Comparison of ENCODE assay signal across 8 mouse cellular contexts in the genomic region with DNA sequence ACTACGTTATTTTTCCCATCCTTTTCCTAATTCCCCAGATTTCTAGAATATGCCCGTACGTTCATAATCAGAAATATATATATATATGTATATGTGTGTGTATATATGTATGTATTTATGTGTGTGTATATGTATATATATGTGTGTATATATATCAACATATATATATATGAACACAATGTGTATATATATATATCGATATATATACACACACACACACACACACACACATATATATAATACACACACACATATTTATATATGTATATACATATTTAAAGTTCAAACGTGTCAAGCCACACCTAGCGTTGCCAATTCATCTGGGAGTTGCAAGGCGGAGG. TPM values are rescaled to one million over a fixed set of nuclear protein-coding genes. Genes with fewer than 3 reads are reported as not detected.
DNase-seq lines count a peak whose midpoint lies in the region; ATAC-seq and TF ChIP-seq lines count a peak whose summit lies in the region.

No protein-coding gene starts in this region.

- H3K36me3 ChIP-seq in kidney, embryonic 16.5 days (ENCODE audit: insufficient read depth, low read length) = no peaks in the 10 kb centered on the region
- no peaks in the 10 kb centered on the region for H3K36me3 ChIP-seq in embryonic facial prominence, embryonic 10.5 days (replicated peaks)
- H3K36me3 ChIP-seq in hindbrain, postnatal 0 days (ENCODE audit: insufficient read depth, low read length) = no peaks in the 10 kb centered on the region
- H3K36me3 ChIP-seq in midbrain, postnatal 0 days (ENCODE audit: insufficient read depth, low read length) = no peaks in the 10 kb centered on the region

- ATAC-seq in kidney, embryonic 16.5 days (ENCODE audit: low FRiP score, low TSS enrichment) = no peak
- ATAC-seq in hindbrain, postnatal 0 days = no peak
- peak; percentile 22; the same call in 1 of the 2 replicates for ATAC-seq in midbrain, postnatal 0 days (ENCODE audit: low FRiP score)
- ATAC-seq in activated CD4-positive, CD25-positive, alpha-beta regulatory T cell, adult 4 months = no peak

- peak overlapping the region; percentile 95 for H3K27ac ChIP-seq in kidney, embryonic 16.5 days (ENCODE audit: low read length)
- peak overlapping the region; percentile 88 for H3K27ac ChIP-seq in embryonic facial prominence, embryonic 10.5 days (replicated peaks)
- H3K27ac ChIP-seq in hindbrain, postnatal 0 days = peak overlapping the region; percentile 84
- H3K27ac ChIP-seq in midbrain, postnatal 0 days (ENCODE audit: low read depth, low read length) = peak overlapping the region; percentile 86

- 0 out of 2 replicates have a peak, but pooled peaks cover 3% of the 10 kb centered on the region for H3K4me1 ChIP-seq in kidney, embryonic 16.5 days (ENCODE audit: insufficient read depth, low read length)
- peaks cover 4% of the 10 kb centered on the region; the same call in 1 of the 2 replicates for H3K4me1 ChIP-seq in embryonic facial prominence, embryonic 10.5 days
- no peaks in the 10 kb centered on the region for H3K4me1 ChIP-seq in hindbrain, postnatal 0 days (ENCODE audit: insufficient read depth, low read length)
- H3K4me1 ChIP-seq in midbrain, postnatal 0 days (ENCODE audit: insufficient read depth, low read length) = no peaks in the 10 kb centered on the region

- WGBS in kidney, embryonic 16.5 days = 36% methylated on average over 7 of the region's 7 CpGs
- WGBS in embryonic facial prominence, embryonic 10.5 days = 47% methylated on average over 7 of the region's 7 CpGs
- 36% methylated on average over 7 of the region's 7 CpGs for WGBS in hindbrain, postnatal 0 days
- WGBS in midbrain, postnatal 0 days = 39% methylated on average over 7 of the region's 7 CpGs

- no peaks in the 10 kb centered on the region for H3K27me3 ChIP-seq in kidney, embryonic 16.5 days (ENCODE audit: insufficient read depth, low read length)
- no peaks in the 10 kb centered on the region for H3K27me3 ChIP-seq in embryonic facial prominence, embryonic 10.5 days (replicated peaks; ENCODE audit: low read depth, poor library complexity, severe bottlenecking)
- no peaks in the 10 kb centered on the region for H3K27me3 ChIP-seq in hindbrain, postnatal 0 days (ENCODE audit: insufficient read depth, low read length)
- H3K27me3 ChIP-seq in midbrain, postnatal 0 days (ENCODE audit: insufficient read depth, low read length) = no peaks in the 10 kb centered on the region

- H3K9me3 ChIP-seq in kidney, embryonic 16.5 days (ENCODE audit: low read length) = no peaks in the 10 kb centered on the region
- H3K9me3 ChIP-seq in embryonic facial prominence, embryonic 10.5 days = no peaks in the 10 kb centered on the region
- H3K9me3 ChIP-seq in hindbrain, postnatal 0 days (ENCODE audit: low read length) = no peaks in the 10 kb centered on the region
- H3K9me3 ChIP-seq in midbrain, postnatal 0 days (ENCODE audit: low read length) = no peaks in the 10 kb centered on the region

- peak overlapping the region; percentile 65 for H3K4me2 ChIP-seq in kidney, embryonic 16.5 days (replicated peaks; ENCODE audit: low read depth, low read length)
- peak overlapping the region; percentile 63 for H3K4me2 ChIP-seq in hindbrain, postnatal 0 days (ENCODE audit: low read depth, low read length)
- H3K4me2 ChIP-seq in midbrain, postnatal 0 days (ENCODE audit: low read depth, low read length, poor library complexity, severe bottlenecking) = peak overlapping the region; percentile 59

- TF ChIP-seq CTCF in hindbrain, postnatal 0 days (IDR thresholded peaks at IDR 0.05; ENCODE audit: low read depth) = no peak
- TF ChIP-seq CTCF in midbrain, postnatal 0 days (IDR thresholded peaks at IDR 0.05) = no peak

- no peak for DNase-seq in kidney, postnatal 4 days
- DNase-seq in embryonic facial prominence, embryonic 10.5 days (ENCODE audit: low spot score) = no peak
- DNase-seq in hindbrain, postnatal 0 days (ENCODE audit: low spot score) = no peak
- DNase-seq in midbrain, postnatal 0 days (ENCODE audit: low spot score) = no peak
- no peak for DNase-seq in urinary bladder, adult 2 months (ENCODE audit: low spot score)
- DNase-seq in left cerebral cortex, adult 11 months (ENCODE audit: low spot score) = no peak

- H3K4me3 ChIP-seq in kidney, embryonic 16.5 days (ENCODE audit: low read length) = peak overlapping the region; percentile 67
- peak overlapping the region; percentile 65 for H3K4me3 ChIP-seq in embryonic facial prominence, embryonic 10.5 days
- H3K4me3 ChIP-seq in hindbrain, postnatal 0 days (ENCODE audit: low read length) = peak overlapping the region; percentile 48
- H3K4me3 ChIP-seq in midbrain, postnatal 0 days (ENCODE audit: low read depth, low read length) = peak overlapping the region; percentile 45

- H3K9ac ChIP-seq in kidney, embryonic 16.5 days (replicated peaks; ENCODE audit: low read length) = peak overlapping the region; percentile 75
- H3K9ac ChIP-seq in hindbrain, postnatal 0 days (replicated peaks; ENCODE audit: low read length) = peak overlapping the region; percentile 55; the same call in 1 of the 2 replicates
- peak overlapping the region; percentile 69 for H3K9ac ChIP-seq in midbrain, postnatal 0 days (replicated peaks; ENCODE audit: low read length, poor library complexity, severe bottlenecking)

RNA-seq across cellular contexts. Expression of gene Rab6a, which starts 16.7 kb away (rescaled TPM):
- 88.3 and 91.1 TPM in 2 replicates for polyA plus RNA-seq in kidney, embryonic 16.5 days (2015; fragmentation: Nextera tagmentation; extraction: Ambion mirVana)
- 92.1 and 92.3 TPM in 2 replicates for polyA plus RNA-seq in embryonic facial prominence, embryonic 10.5 days (2016; fragmentation: Nextera tagmentation; extraction: Ambion mirVana)
- 241 and 270 TPM in 2 replicates for total RNA-seq in hindbrain, postnatal 0 days (2014; rRNA removed)
- 323 and 336 TPM in 2 replicates for polyA plus RNA-seq in hindbrain, postnatal 0 days (2015; fragmentation: Nextera tagmentation; extraction: Ambion mirVana)
- total RNA-seq in midbrain, postnatal 0 days (2014; rRNA removed) = 289 and 352 TPM in 2 replicates
- 340 and 363 TPM in 2 replicates for polyA plus RNA-seq in midbrain, postnatal 0 days (2015; fragmentation: Nextera tagmentation; extraction: Ambion mirVana)
- polyA plus RNA-seq in urinary bladder, adult 2 months (2012; rRNA removed) = 72.7 and 84.8 TPM in 2 replicates
- polyA plus RNA-seq in activated CD4-positive, CD25-positive, alpha-beta regulatory T cell, adult 4 months (2017; shearing (Covaris generic)) = 10 to 100 TPM in 1 of 2 experiments, 1 to 10 TPM in 1; 8.7 to 12.6 TPM

RNA-seq across cellular contexts. Expression of gene Mrpl48, which starts 17.6 kb away (rescaled TPM):
- polyA plus RNA-seq in kidney, embryonic 16.5 days (2015; fragmentation: Nextera tagmentation; extraction: Ambion mirVana) = 81.5 and 82.3 TPM in 2 replicates
- 56.6 and 58.2 TPM in 2 replicates for polyA plus RNA-seq in embryonic facial prominence, embryonic 10.5 days (2016; fragmentation: Nextera tagmentation; extraction: Ambion mirVana)
- total RNA-seq in hindbrain, postnatal 0 days (2014; rRNA removed) = 26.8 and 29.8 TPM in 2 replicates
- polyA plus RNA-seq in hindbrain, postnatal 0 days (2015; fragmentation: Nextera tagmentation; extraction: Ambion mirVana) = 97.5 and 100 TPM in 2 replicates
- total RNA-seq in midbrain, postnatal 0 days (2014; rRNA removed) = 33.9 and 47.8 TPM in 2 replicates
- 89.8 and 91.5 TPM in 2 replicates for polyA plus RNA-seq in midbrain, postnatal 0 days (2015; fragmentation: Nextera tagmentation; extraction: Ambion mirVana)
- polyA plus RNA-seq in urinary bladder, adult 2 months (2012; rRNA removed) = 54.3 TPM in 2 replicates
- 10 to 100 TPM; 60.1 to 76.0 TPM for polyA plus RNA-seq in activated CD4-positive, CD25-positive, alpha-beta regulatory T cell, adult 4 months (2017; shearing (Covaris generic))

RNA-seq across cellular contexts. Expression of gene Coa4, which starts 53.6 kb away (rescaled TPM):
- 23.4 and 26.3 TPM in 2 replicates for polyA plus RNA-seq in kidney, embryonic 16.5 days (2015; fragmentation: Nextera tagmentation; extraction: Ambion mirVana)
- polyA plus RNA-seq in embryonic facial prominence, embryonic 10.5 days (2016; fragmentation: Nextera tagmentation; extraction: Ambion mirVana) = 17.8 and 19.3 TPM in 2 replicates
- 2.8 and 7.6 TPM in 2 replicates for total RNA-seq in hindbrain, postnatal 0 days (2014; rRNA removed)
- polyA plus RNA-seq in hindbrain, postnatal 0 days (2015; fragmentation: Nextera tagmentation; extraction: Ambion mirVana) = 4.9 and 6.2 TPM in 2 replicates
- total RNA-seq in midbrain, postnatal 0 days (2014; rRNA removed) = 3.9 and 7.5 TPM in 2 replicates
- 5.7 and 6.5 TPM in 2 replicates for polyA plus RNA-seq in midbrain, postnatal 0 days (2015; fragmentation: Nextera tagmentation; extraction: Ambion mirVana)
- 21.4 and 23.7 TPM in 2 replicates for polyA plus RNA-seq in urinary bladder, adult 2 months (2012; rRNA removed)
- polyA plus RNA-seq in activated CD4-positive, CD25-positive, alpha-beta regulatory T cell, adult 4 months (2017; shearing (Covaris generic)) = 10 to 100 TPM; 21.2 to 22.6 TPM
